Mouse (Mus musculus): ENCODE measurements at regions not wholly inside any gene's neighbourhood (a gene's known extent, or its start where the extent isn't known, plus 50 kb on each side); places are given as distances from the start of the nearest gene placed in this dataset.
A peak's percentile ranks its signal among the peaks of the same experiment; 100 is the strongest.

DNA sequence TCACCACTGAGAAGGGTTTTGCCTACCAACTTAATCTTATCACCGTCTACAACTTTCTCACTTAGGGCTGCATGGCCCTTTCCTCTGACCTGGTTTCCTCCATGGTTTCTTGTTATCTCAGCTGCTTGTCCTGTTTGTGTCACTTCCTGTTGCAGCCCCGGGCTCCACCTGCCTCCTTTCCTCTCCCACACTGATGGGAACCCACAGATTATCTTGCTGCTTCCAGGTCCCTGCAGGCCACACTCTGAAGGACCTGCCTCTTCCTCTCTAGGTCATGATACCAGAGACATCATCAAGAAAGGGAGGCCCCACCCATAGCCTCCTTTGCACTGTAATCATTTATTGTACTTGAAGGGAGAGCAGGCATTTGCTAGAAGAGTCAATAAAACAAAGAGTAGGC, 184.4 kb upstream of the Tnp1 start:
- no peaks in the 10 kb centered on the region for H3K4me1 ChIP-seq (replicated peaks; ENCODE audit: control insufficient read depth, insufficient read depth, low read length)
- no peaks in the 10 kb centered on the region for H3K9me3 ChIP-seq (ENCODE audit: control insufficient read depth, low read length)
- no peak overlapping the region for H3K9ac ChIP-seq (replicated peaks; ENCODE audit: low read depth, low read length)
- H3K4me3 ChIP-seq (replicated peaks; ENCODE audit: low read length), result no peak overlapping the region
- H3K27me3 ChIP-seq (replicated peaks; ENCODE audit: control insufficient read depth, insufficient read depth, low read length), result no peaks in the 10 kb centered on the region
- H3K27ac ChIP-seq (ENCODE audit: low read length), result no peak overlapping the region
- ATAC-seq, result no peak
- 86% methylated on average over 2 of the region's 2 CpGs for WGBS
- H3K4me2 ChIP-seq (ENCODE audit: low read length), result no peak overlapping the region
- no peaks in the 10 kb centered on the region for H3K36me3 ChIP-seq (ENCODE audit: control insufficient read depth, insufficient read depth)

DNA sequence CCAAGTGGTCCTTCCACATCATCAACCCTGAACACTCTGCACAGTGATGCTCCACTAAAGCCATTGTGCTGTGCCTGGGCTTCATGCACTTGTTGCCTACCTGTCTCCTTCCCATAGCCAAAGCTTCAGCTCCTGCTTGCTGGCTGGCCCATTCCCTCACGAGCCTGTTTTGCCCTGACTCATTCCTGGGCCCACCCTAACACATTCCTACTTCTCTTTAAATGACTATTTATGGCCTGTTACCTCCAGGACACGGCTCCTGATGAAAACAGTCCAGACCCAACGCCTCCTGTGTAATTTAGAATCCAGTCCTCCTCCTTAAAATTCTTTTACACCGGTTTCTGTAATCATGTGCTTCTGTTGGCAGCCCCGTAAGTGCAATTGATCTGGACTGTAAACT, 175.1 kb upstream of the Tnp1 start:
- Histone ChIP-seq H3K4me3 (replicated peaks; ENCODE audit: low read length) (no peak overlapping the region), H3K27ac (ENCODE audit: low read length) (no peak overlapping the region), H3K27me3 (replicated peaks; ENCODE audit: control insufficient read depth, insufficient read depth, low read length) (no peaks in the 10 kb centered on the region), H3K4me1 (replicated peaks; ENCODE audit: control insufficient read depth, insufficient read depth, low read length) (no peaks in the 10 kb centered on the region), H3K36me3 (ENCODE audit: control insufficient read depth, insufficient read depth) (no peaks in the 10 kb centered on the region), H3K9ac (replicated peaks; ENCODE audit: low read depth, low read length) (no peak overlapping the region), H3K9me3 (ENCODE audit: control insufficient read depth, low read length) (no peaks in the 10 kb centered on the region), H3K4me2 (ENCODE audit: low read length) (no peak overlapping the region)
- WGBS, result 80% methylated on average over 5 of the region's 5 CpGs
- no peak for ATAC-seq

DNA sequence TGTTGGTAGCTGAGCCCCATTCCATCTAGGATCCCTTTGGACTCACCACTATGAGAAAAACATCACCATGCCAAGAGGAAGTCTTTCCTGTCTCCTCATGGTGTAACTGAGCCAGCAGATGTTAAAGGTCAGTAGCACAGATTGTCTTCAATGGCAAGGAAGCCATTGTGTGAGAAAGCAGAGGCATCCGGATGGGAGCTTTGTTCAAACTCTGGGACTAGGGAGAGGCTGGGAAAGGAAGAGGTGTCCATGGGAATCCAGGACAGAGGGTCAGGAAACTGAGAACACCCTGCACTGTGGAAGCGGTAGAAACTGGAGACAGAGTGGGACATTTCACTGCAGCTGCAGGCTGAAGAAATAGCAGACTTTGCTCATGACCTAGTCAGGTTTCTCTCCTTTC, 173.1 kb upstream of the Tnp1 start:
- Histone ChIP-seq H3K27me3 (replicated peaks; ENCODE audit: control insufficient read depth, insufficient read depth, low read length) (no peaks in the 10 kb centered on the region), H3K36me3 (ENCODE audit: control insufficient read depth, insufficient read depth) (no peaks in the 10 kb centered on the region), H3K9ac (replicated peaks; ENCODE audit: low read depth, low read length) (no peak overlapping the region), H3K9me3 (ENCODE audit: control insufficient read depth, low read length) (no peaks in the 10 kb centered on the region), H3K4me1 (replicated peaks; ENCODE audit: control insufficient read depth, insufficient read depth, low read length) (no peaks in the 10 kb centered on the region), H3K4me2 (ENCODE audit: low read length) (no peak overlapping the region), H3K27ac (ENCODE audit: low read length) (no peak overlapping the region), H3K4me3 (replicated peaks; ENCODE audit: low read length) (no peak overlapping the region)
- WGBS, result 75% methylated on average over 2 of the region's 2 CpGs
- no peak for ATAC-seq

DNA sequence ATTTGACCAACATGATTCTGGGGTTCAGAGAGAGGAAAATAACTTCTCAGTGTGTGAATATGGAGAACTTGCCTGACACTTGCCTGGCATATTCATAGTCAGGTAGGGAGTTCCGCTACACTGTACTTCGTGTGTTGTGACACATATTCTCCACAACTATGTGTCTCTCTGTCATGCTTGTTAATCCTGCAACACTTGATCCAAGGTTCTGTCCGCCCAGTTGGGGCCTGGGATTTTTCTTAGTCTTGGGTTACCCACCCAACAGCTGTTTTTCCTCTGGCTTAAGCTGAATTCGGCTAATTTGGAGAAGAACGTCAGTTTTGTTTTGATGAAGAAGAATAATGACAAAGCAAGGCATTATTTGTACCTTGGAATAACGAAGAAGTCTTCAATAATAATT, 168.8 kb upstream of the Tnp1 start:
- Histone ChIP-seq H3K4me1 (replicated peaks; ENCODE audit: control insufficient read depth, insufficient read depth, low read length) (no peaks in the 10 kb centered on the region), H3K27ac (ENCODE audit: low read length) (no peak overlapping the region), H3K9me3 (ENCODE audit: control insufficient read depth, low read length) (no peaks in the 10 kb centered on the region), H3K9ac (replicated peaks; ENCODE audit: low read depth, low read length) (no peak overlapping the region), H3K4me3 (replicated peaks; ENCODE audit: low read length) (no peak overlapping the region), H3K36me3 (ENCODE audit: control insufficient read depth, insufficient read depth) (no peaks in the 10 kb centered on the region), H3K4me2 (ENCODE audit: low read length) (no peak overlapping the region), H3K27me3 (replicated peaks; ENCODE audit: control insufficient read depth, insufficient read depth, low read length) (no peaks in the 10 kb centered on the region)
- ATAC-seq, result no peak
- 81% methylated on average over 6 of the region's 6 CpGs for WGBS

DNA sequence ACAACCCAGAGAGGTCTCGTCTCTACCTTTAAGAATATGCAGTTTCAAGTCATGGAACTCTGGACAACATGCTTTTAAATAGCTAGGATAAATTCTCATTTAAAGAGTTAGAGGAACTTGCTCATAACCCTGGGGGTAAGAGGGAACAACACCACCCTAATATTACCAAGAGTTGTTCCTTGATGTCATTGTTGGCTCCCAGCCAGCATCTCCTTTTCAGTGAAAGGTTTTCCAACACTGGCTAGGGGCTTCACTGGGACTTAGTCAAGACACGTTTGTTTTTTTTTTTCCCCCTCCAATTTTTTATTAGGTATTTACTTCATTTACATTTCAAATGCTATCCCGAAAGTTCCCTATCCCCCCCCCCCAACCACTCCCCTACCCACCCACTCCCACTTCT, 163.1 kb upstream of the Tnp1 start:
- Histone ChIP-seq H3K9me3 (ENCODE audit: control insufficient read depth, low read length) (no peaks in the 10 kb centered on the region), H3K4me3 (replicated peaks; ENCODE audit: low read length) (no peak overlapping the region), H3K9ac (replicated peaks; ENCODE audit: low read depth, low read length) (no peak overlapping the region), H3K4me2 (ENCODE audit: low read length) (no peak overlapping the region), H3K27ac (ENCODE audit: low read length) (no peak overlapping the region), H3K27me3 (replicated peaks; ENCODE audit: control insufficient read depth, insufficient read depth, low read length) (no peaks in the 10 kb centered on the region), H3K4me1 (replicated peaks; ENCODE audit: control insufficient read depth, insufficient read depth, low read length) (no peaks in the 10 kb centered on the region), H3K36me3 (ENCODE audit: control insufficient read depth, insufficient read depth) (no peaks in the 10 kb centered on the region)
- no peak for ATAC-seq
- WGBS, result 39% methylated on average over 3 of the region's 3 CpGs

DNA sequence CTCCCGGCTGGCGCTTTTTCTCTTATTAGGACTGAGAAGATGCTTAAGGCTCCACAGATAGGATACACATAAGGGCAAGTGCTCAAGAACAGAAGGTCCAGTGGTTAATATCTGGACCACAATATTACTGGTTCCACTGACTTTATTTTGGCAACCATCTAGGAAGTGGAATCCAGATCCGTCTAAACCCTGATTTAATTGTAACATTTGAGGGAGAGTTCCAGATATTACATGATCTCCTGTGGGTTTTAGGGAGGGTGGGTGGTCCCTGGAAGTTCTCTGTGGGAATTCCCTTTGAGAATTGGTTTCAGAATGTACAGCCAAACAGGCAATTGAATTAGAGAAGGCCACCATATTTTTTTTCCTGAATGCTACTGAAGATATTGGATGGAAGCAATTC, 161.4 kb upstream of the Tnp1 start:
- 96% methylated on average over 3 of the region's 3 CpGs for WGBS
- H3K4me1 ChIP-seq (replicated peaks; ENCODE audit: control insufficient read depth, insufficient read depth, low read length), result no peaks in the 10 kb centered on the region
- no peak overlapping the region for H3K4me2 ChIP-seq (ENCODE audit: low read length)
- H3K9ac ChIP-seq (replicated peaks; ENCODE audit: low read depth, low read length), result no peak overlapping the region
- H3K9me3 ChIP-seq (ENCODE audit: control insufficient read depth, low read length), result no peaks in the 10 kb centered on the region
- H3K27me3 ChIP-seq (replicated peaks; ENCODE audit: control insufficient read depth, insufficient read depth, low read length), result no peaks in the 10 kb centered on the region
- no peak overlapping the region for H3K4me3 ChIP-seq (replicated peaks; ENCODE audit: low read length)
- no peak overlapping the region for H3K27ac ChIP-seq (ENCODE audit: low read length)
- H3K36me3 ChIP-seq (ENCODE audit: control insufficient read depth, insufficient read depth), result no peaks in the 10 kb centered on the region
- ATAC-seq, result no peak

DNA sequence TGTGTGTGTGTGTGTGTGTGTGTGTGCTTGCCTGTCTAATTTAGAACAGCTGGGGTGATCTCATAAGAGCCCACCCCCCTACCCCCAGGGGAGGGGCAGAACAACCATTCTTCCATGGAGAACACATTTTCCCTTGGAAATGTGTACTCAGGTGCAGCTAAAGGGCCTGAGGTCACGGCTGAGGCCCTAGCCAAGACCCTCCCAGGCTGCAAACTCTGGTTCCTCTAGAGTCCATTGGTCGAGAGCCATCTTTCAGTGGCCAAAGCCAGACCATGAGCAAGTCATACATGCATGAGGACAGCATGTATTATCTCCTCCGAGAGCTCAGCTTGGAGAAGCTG, 154.9 kb upstream of the Tnp1 start:
- no peaks in the 10 kb centered on the region for H3K36me3 ChIP-seq (ENCODE audit: control insufficient read depth, insufficient read depth)
- ATAC-seq, result no peak
- H3K9me3 ChIP-seq (ENCODE audit: control insufficient read depth, low read length), result peaks cover 10% of the 10 kb centered on the region; the same call in 1 of the 2 replicates
- H3K4me2 ChIP-seq (ENCODE audit: low read length), result no peak overlapping the region
- H3K4me3 ChIP-seq (replicated peaks; ENCODE audit: low read length), result no peak overlapping the region
- H3K9ac ChIP-seq (replicated peaks; ENCODE audit: low read depth, low read length), result no peak overlapping the region
- no peak overlapping the region for H3K27ac ChIP-seq (ENCODE audit: low read length)
- H3K27me3 ChIP-seq (replicated peaks; ENCODE audit: control insufficient read depth, insufficient read depth, low read length), result no peaks in the 10 kb centered on the region
- peaks cover 3% of the 10 kb centered on the region for H3K4me1 ChIP-seq (replicated peaks; ENCODE audit: control insufficient read depth, insufficient read depth, low read length)
- WGBS, result 70% methylated on average over 3 of the region's 3 CpGs

DNA sequence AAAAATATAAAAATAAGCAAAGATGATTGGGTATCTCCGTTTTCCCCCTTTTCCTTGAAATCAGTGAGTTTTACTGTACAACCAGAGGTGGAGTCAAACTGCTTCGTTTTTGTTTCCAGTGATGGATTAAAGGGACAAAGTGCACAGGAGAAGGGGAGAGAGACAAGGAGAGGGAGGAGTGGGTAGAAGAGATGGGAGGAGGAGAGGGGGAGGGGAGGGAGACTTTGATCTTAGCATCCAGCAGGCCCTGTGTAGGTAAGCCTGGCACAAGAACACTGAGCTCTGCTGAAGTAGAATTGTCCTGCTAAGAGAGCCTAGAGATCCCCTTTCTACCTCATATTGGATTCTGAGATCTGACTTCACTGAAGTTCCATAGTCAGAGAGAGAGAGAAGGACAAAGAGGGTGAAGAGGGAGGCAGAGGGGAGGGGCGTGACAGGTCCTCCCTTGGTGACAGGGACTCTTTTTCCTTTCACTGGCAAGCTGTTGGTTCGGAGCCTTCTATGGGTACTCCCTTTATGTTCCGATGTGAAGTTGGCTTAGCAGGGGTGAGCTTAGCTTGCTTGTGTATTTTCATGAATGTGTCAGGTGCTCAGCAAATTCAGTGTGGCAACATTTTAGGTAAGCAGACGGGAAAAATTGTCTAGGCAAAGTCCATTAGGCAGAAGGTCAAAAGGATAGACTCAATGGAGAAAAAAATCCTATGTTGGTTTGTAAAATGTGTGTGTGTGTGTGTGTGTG, 154.4 kb upstream of the Tnp1 start:
- 0 out of 2 replicates have a peak, but pooled peaks have one; percentile 15 for ATAC-seq
- 21% methylated on average over 6 of the region's 6 CpGs for WGBS
- Histone ChIP-seq H3K4me3 (replicated peaks; ENCODE audit: low read length) (no peak overlapping the region), H3K9ac (replicated peaks; ENCODE audit: low read depth, low read length) (no peak overlapping the region), H3K9me3 (ENCODE audit: control insufficient read depth, low read length) (peaks cover 10% of the 10 kb centered on the region; the same call in 1 of the 2 replicates), H3K4me1 (replicated peaks; ENCODE audit: control insufficient read depth, insufficient read depth, low read length) (peaks cover 3% of the 10 kb centered on the region), H3K4me2 (ENCODE audit: low read length) (no peak overlapping the region), H3K27ac (ENCODE audit: low read length) (no peak overlapping the region), H3K36me3 (ENCODE audit: control insufficient read depth, insufficient read depth) (no peaks in the 10 kb centered on the region), H3K27me3 (replicated peaks; ENCODE audit: control insufficient read depth, insufficient read depth, low read length) (no peaks in the 10 kb centered on the region)

DNA sequence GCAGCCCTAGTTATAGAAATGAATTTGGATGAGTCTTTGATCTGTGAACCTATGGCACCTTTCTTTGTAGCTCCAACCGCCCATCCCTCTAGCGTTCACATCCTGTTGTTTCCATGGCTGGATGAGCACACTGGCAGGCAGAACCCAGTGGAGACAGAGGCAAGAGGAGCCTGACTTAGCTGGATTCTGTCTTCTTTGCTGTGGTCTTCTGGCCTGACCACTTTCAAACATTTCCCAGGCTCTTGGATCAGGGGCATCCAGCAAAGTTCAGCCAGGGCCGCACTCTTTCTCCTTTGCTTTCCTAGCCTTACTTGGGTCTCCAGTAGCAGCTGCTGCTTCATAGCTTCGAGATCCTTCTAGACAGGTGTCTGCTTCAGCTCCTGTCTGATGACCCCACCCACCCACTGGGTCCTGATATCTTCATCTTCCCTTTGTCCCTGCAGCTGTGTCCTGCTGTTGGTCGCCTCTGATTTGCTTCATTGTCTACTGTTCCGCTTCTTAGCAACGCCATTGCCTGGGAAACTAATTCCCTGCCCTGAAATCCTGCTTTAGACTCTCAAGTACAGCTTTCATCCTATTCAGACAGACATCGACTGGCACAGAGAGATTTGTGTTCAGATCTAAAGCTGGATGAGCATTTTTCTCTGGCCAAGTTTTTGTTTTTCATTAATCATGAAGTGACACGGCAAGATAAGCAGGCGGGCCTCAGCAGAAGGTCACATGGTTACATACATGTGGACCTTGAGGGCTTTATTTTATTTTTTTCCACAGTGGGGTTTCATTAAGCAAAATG, 153.6 kb upstream of the Tnp1 start:
- no peak overlapping the region for H3K27ac ChIP-seq (ENCODE audit: low read length)
- H3K27me3 ChIP-seq (replicated peaks; ENCODE audit: control insufficient read depth, insufficient read depth, low read length), result no peaks in the 10 kb centered on the region
- peaks cover 3% of the 10 kb centered on the region for H3K4me1 ChIP-seq (replicated peaks; ENCODE audit: control insufficient read depth, insufficient read depth, low read length)
- no peak overlapping the region for H3K4me2 ChIP-seq (ENCODE audit: low read length)
- H3K9me3 ChIP-seq (ENCODE audit: control insufficient read depth, low read length), result peaks cover 10% of the 10 kb centered on the region; the same call in 1 of the 2 replicates
- WGBS, result 27% methylated on average over 10 of the region's 10 CpGs
- H3K9ac ChIP-seq (replicated peaks; ENCODE audit: low read depth, low read length), result no peak overlapping the region
- no peak overlapping the region for H3K4me3 ChIP-seq (replicated peaks; ENCODE audit: low read length)
- no peaks in the 10 kb centered on the region for H3K36me3 ChIP-seq (ENCODE audit: control insufficient read depth, insufficient read depth)
- ATAC-seq, result no peak
